Mouse (Mus musculus): ENCODE data around the gene Nme3. TPM values are rescaled to one million over a fixed set of nuclear protein-coding genes. Genes with fewer than 3 reads are reported as not detected.
A peak's percentile ranks its signal among the peaks of the same experiment; 100 is the strongest.

Nme3 gene
- total RNA-seq (2021) = 10 to 100 TPM; 11.8 to 12.3 TPM
- long read RNA-seq, experiment 1, partial matches to known transcripts = 0 of 5 reads
- long read RNA-seq, experiment 1, other reads (novel, unspliced or antisense) = 1 of 5 reads
- long read RNA-seq, experiment 2, partial matches to known transcripts = 0 of 5 reads
- long read RNA-seq, experiment 2, other reads (novel, unspliced or antisense) = 1 of 5 reads

DNA sequence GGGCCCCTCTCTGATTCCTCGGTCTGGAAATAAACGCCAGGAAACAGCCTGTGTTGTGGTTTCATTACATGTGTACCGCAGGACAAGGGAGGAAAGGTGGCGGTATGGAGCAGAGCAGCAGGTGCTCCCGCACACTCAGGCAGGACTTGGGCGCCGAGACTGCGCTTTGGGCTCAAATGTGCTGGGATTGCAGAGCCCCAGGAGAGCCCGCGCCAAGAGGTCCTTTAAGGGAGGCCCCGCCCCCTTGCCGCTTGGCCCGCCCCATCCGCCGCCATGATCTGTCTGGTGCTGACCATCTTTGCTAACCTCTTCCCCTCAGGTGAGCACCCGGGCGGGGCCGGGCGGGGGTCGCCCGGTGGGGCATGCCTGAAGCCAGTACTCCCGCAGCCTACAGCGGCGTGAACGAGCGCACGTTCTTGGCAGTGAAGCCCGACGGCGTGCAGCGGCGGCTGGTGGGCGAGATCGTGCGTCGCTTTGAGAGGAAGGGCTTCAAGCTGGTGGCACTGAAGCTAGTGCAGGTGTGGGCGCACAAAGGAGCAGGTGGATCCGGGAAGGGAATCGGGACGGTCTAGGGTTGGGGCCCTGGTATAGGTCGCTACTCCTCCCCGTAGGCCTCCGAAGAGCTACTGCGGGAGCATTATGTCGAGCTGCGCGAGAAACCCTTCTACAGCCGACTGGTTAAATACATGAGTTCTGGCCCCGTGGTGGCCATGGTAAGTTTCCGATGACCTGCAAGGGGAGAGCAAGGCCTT, at the start of gene Nme3:
Gene Nme3, plus strand, starts transcription at position 260 of the 752 bp plus-strand sequence.
- DNase-seq (ENCODE audit: low spot score) = peak; percentile 51

DNA sequence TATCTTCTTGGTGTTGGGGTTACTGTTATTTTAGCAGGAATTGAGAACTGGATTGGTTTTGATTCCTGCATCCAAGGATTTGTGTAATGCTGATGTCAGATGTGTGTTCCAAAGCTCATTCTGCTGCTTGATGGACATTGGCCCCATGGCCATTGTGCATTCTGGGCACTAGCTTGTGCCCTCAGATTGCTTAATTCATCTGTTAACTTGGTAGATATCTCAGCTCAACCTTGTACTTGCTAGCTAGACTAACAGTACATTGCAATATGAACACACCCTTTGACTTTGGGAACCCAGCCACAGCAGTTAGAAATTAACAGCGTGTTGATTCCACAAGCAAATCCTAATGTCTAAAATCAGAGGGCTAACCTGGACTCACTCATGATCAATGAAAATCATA, 48.9 kb upstream of the Nme3 start:
- DNase-seq (ENCODE audit: low spot score) = no peak

DNA sequence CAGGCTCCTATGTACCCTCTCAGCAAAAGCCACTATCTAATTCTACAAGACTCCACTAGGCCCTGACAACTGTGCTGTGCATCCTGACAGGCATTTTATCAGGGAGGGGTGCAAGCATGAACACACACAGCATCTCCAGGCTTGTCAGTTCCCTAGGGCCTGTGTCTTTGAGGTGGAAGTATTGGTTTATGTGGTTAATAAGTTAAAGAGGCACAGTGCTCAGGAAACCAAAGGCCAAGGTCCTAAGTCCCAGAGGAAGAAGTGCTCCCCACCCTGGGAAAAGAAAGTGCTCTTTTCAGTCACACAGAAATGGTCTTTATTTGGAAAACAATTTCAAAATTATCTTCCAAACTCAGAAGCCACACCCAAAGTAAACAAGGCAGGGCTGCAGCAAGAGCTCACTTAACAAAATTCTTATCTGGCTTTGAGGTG, 47.7 kb upstream of the Nme3 start:
- no peak for DNase-seq (ENCODE audit: low spot score)

DNA sequence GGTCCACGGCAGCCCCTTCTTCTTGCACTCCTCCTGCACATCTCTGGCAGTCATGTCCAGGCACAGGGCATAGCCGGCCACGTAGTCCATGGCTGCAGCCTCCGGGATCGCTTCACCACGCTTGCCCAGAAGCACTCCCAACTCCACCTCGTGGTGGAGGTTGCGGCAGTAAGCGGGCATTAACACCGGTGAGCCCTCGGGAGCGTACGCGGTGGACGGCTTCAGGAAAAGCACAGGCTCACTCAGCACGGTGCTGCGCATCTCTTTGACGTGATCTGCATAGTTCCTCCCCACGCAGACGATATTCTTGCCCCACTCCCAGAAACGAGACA, 46.6 kb upstream of the Nme3 start:
- DNase-seq (ENCODE audit: low spot score) = no peak

DNA sequence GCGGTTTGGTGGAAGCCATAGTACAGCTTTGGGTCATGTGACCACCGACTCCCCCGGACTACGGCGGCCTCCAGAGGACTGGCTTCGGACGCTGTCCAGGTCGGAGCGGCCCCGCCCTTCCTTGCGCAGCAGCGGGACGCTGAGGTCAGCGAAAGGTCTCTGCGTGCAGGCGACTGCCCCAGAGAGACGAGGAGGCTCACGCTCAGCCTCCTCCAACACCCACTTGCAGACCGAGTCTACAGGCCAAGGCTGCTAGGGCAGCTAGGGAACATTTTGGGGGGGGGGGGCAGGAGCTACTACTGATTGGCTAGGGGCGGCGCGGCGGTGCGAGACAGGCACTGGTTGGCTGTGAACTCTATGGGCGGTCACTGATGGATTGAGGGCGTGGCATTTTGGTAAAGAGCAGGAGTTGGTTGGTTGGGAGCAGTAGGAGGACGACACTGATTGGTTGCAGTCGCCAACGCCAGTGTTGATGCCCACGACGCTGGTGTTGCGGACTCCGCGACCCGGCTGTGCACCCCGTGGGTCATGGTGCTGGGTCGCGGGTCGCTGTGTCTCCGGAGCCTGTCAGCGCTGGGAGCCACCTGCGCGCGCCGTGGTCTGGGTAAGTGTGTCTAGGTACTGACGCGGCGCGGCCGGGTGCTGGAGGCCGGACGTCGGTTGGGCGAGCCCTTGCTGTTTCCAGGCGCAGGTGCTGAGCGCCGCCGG, 46.1 kb upstream of the Nme3 start, which contains the start of gene Fahd1:
Gene Fahd1, minus strand, starts transcription at position 300 of the 708 bp plus-strand sequence.
- peak; percentile 97 for DNase-seq (ENCODE audit: low spot score)

DNA sequence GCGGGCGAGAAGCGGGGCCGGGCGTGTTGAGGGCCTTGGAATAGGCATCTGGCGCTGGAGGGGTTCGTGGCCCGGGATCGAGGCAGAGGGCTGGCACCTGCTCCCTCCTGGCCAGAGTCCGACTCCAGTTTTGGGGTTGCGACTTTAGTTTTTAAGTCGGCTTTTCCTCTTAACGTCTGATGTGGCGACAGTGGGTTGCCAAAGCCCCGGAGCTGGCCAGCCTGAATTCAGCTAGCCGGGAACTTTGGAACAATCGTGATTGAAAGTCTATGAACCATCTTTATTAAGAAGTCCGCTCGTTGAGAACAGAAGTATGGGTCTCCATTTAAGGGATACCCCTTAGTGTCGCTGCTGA, 45.5 kb upstream of the Nme3 start:
- DNase-seq (ENCODE audit: low spot score) = no peak

DNA sequence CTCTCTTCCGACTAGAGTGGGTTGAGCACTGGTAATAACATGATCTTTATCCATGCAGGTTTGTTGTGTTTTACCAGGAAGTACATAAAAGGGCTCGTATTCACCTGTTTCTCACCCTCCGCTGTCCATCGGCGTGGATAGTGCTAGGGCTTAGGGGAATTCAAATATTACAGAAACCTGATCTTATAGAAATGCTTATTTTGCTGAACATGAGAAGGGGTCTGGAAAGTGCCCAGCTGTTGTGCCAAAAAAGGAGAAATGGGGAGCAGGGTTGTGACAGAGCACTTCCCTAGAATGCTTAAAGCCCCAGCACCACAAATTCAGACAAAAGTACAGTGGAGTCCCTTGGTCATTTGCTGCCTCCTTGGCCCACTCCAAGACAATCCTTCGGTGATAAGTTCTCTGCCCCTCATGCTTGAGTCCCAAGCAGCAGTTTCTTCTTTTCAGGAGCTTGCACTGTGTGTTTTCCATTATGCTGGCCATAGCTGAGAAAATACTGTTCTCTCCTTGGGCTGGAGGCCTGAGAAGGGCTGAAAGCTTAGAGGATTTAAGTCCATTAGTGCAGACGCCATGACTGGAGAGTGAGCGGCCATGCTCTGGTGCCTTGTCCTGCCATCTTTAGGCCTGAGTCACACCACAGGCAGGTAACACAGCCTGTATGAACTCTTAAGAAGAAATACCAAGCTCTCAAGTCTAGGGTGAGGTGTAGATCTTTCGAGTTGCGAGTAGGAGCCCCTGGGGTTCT, 44.7 kb upstream of the Nme3 start:
- DNase-seq (ENCODE audit: low spot score) = no peak

DNA sequence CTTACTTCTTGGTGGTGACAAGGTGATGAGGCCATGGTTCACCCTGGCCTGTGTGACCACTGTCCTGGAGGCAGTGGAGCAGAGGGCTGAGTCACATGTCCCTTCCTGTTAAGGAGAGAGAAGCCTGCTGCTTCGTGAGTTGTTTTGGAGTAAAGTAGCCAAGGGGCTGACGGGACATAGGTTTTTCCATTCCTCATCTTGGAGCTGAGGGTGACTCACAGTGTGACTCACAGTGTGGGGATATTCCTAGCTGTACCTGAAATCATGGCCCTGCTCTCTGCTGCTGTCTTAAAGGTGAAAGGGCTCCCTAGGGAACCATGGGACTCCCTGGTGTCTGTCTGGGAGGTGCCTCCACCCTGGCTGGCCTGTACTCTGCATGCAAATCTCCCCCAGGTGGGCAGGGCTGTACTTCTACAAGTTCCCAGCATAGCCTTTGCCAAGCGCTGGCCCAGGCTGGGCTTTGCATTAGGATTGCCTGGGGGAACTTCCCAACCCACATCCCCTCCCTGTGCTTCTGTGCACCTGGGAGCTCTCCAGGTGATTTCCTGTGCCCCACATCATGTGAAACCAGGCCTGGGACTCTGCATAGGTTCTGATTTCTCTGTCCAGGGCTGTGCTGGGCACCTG, 40.3 kb upstream of the Nme3 start:
- DNase-seq (ENCODE audit: low spot score) = no peak

DNA sequence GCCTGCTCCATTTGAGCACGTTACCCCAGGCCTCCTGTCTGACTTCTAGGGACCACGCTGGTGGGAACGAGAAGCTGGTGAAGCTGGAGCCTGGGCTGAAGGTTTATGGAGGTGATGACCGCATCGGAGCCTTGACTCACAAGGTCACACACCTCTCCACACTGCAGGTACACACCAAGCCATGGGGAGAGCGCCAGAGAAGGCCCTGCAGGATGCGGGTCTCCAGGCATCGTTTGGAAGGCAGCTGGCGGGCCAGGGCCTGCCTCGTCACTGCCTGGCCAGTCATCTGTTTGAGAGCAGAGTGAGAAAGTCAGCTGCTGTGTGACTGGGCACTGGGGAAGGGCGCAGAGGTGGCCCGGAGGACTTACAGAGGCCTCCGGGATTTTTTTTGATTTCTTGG, 39.7 kb upstream of the Nme3 start:
- DNase-seq (ENCODE audit: low spot score) = no peak

DNA sequence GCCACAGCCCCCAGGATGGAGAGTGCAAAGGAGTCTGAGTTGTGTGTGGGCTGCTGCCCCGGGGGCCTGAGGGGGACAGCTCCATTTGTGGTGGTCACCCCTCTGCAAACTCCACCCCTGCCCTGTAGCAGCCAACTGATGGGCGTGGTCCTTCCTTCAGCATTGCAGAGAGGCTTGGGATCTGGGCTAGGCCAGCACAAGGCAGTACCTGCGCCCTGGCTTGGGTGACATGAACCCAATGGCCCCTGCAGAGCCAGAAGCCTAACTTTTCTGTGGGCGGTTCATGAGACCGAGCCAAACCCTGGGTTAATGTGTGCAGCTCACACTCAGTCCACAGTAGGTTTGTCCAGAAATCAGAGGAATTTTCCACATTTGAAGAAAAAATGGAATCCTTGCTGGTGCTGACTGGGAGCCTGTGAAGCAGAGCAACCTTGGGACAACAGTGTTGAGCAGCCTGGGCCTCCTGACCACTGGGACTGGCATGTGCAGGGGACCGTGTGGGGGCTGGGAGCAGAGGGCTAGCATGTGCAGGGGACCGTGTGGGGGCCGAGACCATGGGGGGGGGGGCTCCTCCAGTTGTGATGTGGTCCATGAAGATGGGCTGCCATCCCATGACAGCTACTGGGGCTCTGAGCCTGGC, 38.3 kb upstream of the Nme3 start:
- no peak for DNase-seq (ENCODE audit: low spot score)

DNA sequence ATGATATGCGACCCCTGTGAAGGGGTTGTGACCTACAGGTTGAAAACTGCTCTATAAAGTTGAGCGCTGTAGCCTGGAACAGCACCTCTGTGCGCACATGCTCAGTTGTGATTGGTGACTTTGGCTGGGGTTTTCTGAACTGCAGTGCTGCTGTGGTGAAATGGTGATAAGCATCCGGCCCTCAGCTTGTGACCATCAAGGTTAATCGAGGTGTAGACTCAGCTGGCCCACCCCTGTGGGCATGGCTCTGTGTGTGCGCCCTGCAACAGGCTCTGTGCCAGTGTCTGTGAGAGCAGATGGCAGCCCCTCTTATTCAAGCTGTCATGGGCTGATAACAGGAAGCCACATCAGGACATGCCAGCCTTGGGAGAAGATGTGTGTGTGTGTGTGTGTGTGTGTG, 37.3 kb upstream of the Nme3 start:
- no peak for DNase-seq (ENCODE audit: low spot score)

DNA sequence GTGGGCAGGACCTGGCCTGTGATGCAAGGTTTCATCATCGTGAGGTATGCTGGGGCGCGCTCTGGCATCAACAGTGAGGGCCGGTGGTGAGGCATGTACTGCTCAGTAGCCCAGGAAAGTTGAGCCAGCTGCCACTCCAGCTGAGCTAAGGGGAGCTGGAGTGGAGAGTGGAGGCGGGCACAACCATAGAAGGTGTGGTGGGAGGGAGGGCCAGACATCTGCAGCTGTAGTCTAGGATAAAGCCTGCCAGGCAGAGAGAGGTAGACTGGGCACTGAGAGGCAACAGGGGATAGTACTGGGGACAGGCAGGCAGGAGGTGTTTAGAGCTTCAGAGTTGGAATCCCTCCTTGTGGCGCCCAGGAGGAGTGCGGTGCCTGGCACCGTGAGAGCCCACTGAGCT, 36.2 kb upstream of the Nme3 start:
- DNase-seq (ENCODE audit: low spot score) = no peak

DNA sequence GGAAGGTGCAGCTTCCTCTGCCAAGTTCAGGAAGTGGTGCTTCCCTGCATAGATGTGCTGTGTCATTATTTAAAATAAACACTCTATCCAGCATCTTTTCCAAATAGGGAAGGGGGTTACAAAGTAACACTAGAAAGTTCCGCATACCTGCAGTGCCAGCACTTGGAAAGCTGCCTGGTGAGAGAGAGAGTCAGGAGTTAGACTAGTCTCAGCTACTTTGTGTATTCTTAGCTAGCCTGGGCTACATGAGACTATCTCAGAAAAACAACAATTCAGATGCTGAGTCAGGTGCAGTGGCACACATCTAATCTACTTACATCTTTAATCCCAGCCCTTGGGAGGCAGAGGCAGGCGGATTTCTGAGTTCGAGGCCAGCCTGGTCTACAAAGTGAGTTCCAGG, 34.5 kb upstream of the Nme3 start:
- no peak for DNase-seq (ENCODE audit: low spot score)

DNA sequence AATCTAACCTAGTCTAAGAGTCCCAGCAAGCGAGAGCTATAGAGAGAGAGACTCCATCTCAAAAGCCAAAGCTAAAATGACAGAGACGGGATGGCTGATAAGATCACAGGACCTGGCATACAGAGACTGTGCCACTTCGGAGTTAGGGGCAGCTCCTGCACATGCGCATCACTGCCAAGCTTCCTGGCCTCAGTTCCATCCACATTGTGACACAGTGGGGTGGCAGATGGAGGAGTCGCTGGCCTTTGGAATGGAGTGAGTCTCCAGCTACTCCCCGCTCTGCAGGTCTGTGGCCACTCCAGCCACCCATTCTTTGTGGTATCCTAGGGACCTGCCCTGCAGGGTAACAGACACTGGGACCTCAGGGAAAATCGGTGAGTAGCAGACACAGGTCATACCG, 30.5 kb upstream of the Nme3 start, which contains the start of gene Igfals:
Gene Igfals, plus strand, starts transcription at position 222 of the 400 bp plus-strand sequence.
- DNase-seq (ENCODE audit: low spot score) = no peak

DNA sequence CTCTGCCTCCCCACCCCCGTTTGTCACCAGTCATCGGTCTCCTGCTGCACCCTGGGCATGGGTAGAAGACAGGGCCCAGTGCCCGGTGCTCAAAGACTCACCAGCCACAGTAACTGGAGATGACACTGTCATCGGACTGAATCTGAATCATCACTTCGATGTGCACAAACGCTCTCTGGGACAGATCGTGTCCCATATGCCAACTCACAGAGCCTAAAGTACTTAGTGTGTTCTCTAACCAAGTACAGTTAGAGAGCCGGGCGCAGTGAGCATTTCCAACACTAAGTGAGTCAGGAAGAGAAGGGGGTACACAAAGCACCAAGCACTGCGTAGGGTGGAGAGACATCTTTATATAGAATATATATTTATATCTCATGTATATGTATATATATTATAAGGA, 28.4 kb upstream of the Nme3 start:
- DNase-seq (ENCODE audit: low spot score) = no peak

DNA sequence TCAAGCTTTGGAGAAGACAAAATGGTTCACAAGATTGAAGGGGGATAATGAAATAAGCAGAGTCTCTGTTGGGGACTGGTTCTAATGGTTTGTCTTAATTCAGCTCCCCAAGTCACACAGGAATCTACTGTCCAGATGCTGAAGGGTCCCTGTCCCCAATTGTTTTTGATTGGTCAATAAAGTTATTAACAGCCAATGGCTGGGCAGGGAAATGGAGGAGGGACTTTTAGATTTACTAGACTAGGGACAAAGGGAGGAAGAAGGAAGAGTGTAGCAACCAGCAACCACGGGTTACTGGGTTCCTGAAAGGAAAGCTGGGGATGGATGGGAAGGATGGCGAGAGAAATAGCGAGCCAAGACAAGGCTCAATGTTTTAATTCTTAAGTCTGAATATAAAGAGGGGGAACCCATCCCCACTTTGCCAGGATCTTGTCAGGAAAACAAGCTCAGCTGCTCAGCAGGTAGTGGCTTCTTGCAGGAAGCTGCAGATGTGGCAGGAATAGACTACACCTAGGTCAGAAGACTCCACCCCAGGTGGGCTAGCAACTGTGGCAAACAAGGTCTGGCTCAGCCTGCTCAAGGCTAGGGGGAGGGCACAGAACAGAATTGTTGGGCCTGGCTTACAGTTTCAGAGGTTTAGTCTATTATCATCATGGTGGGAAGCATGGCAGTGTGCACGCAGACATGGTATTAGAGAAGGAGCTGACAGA, 22.4 kb upstream of the Nme3 start:
- no peak for DNase-seq (ENCODE audit: low spot score)

DNA sequence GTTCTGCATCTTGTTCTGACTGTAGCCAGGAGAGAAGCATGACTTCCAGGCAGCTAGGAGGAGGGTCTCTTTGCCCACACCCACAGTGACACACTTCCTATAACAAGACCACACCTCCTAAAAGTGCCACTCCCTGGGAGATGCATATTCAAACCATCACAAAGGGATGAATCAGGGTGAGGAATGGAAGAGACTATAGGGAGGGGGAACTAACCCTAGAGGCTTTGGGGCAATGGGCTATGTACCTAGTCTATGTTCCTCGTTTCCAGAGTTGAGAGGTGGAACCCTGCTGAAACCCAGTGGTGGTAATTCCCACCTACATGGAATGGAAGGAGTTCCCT, 21.9 kb upstream of the Nme3 start:
- no peak for DNase-seq (ENCODE audit: low spot score)

DNA sequence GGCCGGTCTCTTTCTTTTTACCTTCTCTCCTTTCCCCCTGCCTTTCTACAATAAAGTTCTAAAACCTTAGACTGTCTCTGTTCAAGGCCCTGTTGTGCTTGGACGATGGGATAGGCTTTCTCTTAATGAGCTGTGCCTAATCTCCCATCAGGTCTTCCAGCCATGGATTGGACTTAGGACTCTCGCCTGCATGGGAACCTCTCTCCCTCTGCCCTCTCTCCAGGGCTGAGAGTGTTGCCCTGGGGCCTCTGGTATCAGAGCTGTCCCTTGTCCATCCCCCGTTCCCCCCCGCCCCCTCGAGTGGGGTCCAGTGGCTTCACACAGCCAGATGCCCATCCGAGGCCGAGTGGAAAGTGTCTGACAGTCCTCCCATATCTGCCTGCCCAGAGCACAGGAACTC, 21.3 kb upstream of the Nme3 start:
- no peak for DNase-seq (ENCODE audit: low spot score)

DNA sequence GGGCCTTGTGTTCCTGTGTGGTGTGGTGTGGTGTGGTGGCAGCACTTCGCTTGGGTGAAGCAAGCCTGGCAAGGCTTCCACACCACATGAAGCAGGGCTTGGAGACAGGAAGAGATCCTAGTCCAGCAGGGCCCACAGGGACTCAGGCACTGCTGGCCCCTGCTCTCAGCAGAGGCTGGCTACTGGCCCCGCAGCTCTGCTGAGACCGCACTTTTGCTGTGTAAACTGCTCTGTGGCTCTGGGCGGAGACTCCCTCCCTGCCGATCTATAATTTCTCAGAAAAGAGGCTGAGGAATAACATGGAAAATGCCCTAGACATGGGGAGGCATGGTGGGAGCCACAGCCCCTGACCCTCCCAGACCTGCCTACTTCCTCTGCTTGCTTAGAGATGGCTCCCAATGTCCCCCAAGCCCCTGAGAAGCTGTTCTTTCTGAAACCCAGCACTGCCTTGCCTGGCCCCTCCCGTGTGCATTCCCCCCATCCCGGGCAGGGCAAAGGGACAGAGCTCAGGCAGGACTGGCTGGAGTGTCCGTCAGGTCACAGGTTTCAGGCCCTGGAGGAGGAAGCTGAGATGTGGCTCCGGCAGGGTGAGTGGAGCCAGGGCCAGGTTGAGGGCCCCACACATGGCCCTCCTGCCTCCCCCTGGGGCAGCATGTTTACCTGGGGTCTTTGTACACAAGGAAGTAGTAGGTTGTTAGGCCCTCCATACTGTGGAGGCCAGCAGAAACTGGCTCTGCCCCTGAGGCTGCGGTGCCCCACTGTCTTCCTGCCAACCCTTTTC, 18.8 kb upstream of the Nme3 start:
- DNase-seq (ENCODE audit: low spot score) = peak; percentile 51

DNA sequence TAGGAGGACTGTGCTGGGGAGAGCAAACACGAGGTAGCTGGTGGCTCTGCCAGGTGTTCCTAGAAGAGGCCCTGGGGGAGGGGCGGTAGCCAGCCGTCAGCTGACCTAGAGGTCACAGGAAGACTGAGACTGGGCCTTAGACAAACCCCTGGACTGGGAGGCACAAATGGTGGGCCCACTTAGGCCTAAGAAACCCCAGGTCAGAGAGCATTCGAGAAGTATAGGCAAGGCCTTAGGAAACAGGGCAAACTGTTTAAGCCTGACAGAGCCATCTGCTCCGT, 18.2 kb upstream of the Nme3 start:
- peak; percentile 74 for DNase-seq (ENCODE audit: low spot score)

All from gastrocnemius, adult 18-20 months (tissue).